Mouse (Mus musculus) embryonic fibroblast, embryonic 13.5 days (primary cell): ENCODE measurements at regions not wholly inside any gene's neighbourhood (a gene's known extent, or its start where the extent isn't known, plus 50 kb on each side); places are given as distances from the start of the nearest gene placed in this dataset.

Experiments
- H3K27ac ChIP-seq: 2 replicates; pipeline ENCODE4 v1.5.1; 2012; ENCODE audit warnings: low read length, control low read depth, inconsistent platforms; ENCODE audit not compliant: insufficient read depth
- H3K4me1 ChIP-seq: 2 replicates; pipeline ENCODE4 v1.6.1; 2011; ENCODE audit warnings: low read length; ENCODE audit not compliant: control insufficient read depth, insufficient read depth
- H3K4me3 ChIP-seq: 2 replicates; pipeline ENCODE4 v1.5.1; 2011; ENCODE audit warnings: mild to moderate bottlenecking, control low read depth, low read length; ENCODE audit not compliant: insufficient read depth
- CTCF ChIP-seq: IDR thresholded peaks from 2 replicates; pipeline ENCODE4 v1.5.1; 2011; ENCODE audit warnings: mild to moderate bottlenecking, control low read depth, low read length, moderate library complexity, borderline replicate concordance; ENCODE audit not compliant: insufficient read depth
- POLR2A ChIP-seq: IDR thresholded peaks from 2 replicates; pipeline ENCODE4 v1.6.1; 2011; ENCODE audit warnings: low read depth, mild to moderate bottlenecking, control low read depth, low read length, moderate library complexity

- TF ChIP-seq POLR2A (no peak), CTCF (no peak)
Measured at GRCm38 (mm10) chr7:116842894-116843293, 338.7 kb downstream of the Nucb2 start.

DNA sequence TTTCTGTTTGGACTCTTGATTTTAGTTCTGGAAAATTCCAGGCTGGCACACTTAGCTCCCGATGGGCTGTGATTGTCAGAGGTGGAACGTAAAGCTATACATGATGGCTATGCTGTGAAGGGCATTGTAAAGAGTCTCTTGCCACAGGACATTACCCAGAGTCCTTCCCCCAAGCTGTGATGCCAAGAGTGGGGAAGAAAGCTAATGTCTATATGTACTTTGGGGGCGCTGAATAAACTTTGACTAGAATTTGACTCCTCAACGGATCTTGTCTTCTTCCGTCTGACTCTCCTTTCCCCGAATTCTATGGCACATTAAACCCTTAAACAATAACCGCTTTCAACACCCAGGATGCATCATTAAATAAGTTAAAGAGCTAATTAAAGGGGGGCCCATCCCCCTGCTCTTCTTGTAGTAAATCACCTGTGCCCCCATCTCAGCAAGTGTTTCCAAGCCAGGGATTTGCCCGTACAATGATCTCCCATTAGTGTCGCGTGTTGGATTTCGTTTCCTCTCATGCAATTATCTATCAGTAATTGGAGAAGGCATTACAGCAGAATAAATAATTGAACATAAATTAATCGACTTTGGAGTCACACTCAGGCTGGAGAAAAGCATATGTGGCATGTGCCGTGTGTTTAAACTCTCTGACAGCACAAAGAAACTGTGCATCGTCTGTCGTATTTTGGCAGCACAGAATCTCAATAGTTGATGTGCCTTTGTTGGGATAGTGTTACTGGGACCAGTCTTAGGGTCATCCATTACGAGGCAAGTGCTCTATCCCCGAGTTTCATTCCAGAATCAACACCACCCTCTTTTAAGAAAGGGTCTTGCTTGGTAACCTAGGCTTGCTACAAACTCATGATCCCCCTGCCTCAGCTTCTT lies 343.9 kb downstream of the Nucb2 start:
- TF ChIP-seq POLR2A (no peak), CTCF (no peak)

More at GRCm38 (mm10) chr7:116842894-116843293, 338.7 kb downstream of the Nucb2 start:
- Histone ChIP-seq H3K27ac (no peak overlapping the region), H3K4me3 (no peak overlapping the region), H3K4me1 (no peaks in the 10 kb centered on the region)

DNA sequence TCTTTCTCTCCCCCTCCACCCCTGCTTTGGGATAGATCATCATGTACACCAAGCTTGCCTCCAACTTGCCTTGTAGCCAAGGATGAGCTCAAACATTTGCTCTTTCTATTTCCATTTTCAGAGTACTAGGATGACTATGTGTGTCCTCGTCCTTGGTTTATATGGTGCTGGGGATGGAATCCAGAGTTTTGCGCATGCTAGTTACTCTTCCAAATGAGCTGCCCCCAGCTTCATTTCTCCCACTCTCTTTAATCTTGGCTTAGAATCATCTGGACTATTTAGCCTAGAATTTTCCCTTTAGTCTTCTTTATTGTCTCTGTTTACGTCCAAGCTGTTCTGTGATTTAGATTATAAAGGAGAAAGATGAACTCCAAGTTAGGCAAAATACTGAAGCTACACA lies 349.2 kb downstream of the Nucb2 start:
- no peak for TF ChIP-seq POLR2A
- no peak for TF ChIP-seq CTCF
- H3K4me3 ChIP-seq = no peak overlapping the region
- H3K4me1 ChIP-seq = no peaks in the 10 kb centered on the region
- H3K27ac ChIP-seq = no peak overlapping the region

More for the DNA sequence above, 343.9 kb downstream of the Nucb2 start:
- no peak overlapping the region for H3K4me3 ChIP-seq
- no peak overlapping the region for H3K27ac ChIP-seq
- no peaks in the 10 kb centered on the region for H3K4me1 ChIP-seq

DNA sequence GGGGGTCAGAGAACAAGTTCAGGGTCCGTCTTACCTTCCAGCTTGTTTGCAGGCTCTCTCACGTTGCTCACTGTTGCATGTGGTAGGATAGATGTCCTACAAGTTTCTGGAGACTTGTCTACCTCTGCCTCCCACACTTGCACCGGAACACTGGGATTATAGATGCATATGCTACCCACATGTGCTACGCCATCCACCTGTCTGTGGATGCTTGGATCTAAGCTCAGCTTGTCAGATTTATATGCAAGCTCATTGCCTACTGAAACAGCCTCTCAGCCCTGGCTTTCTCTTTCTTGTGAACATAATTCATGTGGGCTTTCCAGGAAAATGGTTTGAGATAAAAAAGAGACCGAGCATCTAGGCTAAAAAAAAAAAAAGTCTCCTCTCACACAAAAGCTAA lies 353.0 kb downstream of the Nucb2 start:
- Histone ChIP-seq H3K4me1 (no peaks in the 10 kb centered on the region), H3K4me3 (no peak overlapping the region), H3K27ac (no peak overlapping the region)
- TF ChIP-seq POLR2A (no peak), CTCF (no peak)

- H3K4me3 ChIP-seq = no peak overlapping the region
- H3K27ac ChIP-seq = no peak overlapping the region
- TF ChIP-seq POLR2A (no peak), CTCF (no peak)
- no peaks in the 10 kb centered on the region for H3K4me1 ChIP-seq
Measured at GRCm38 (mm10) chr7:116857744-116858143, 353.6 kb downstream of the Nucb2 start.

GRCm38 (mm10) chr7:116882268-116882964 lies 378.2 kb downstream of the Nucb2 start:
- no peak overlapping the region for H3K27ac ChIP-seq

GRCm38 (mm10) chr7:116893846-116894245 lies 389.7 kb downstream of the Nucb2 start:
- Histone ChIP-seq H3K4me1 (no peaks in the 10 kb centered on the region), H3K4me3 (no peak overlapping the region), H3K27ac (no peak overlapping the region)
- TF ChIP-seq CTCF (no peak), POLR2A (no peak)

More at GRCm38 (mm10) chr7:116882268-116882964, 378.2 kb downstream of the Nucb2 start:
- H3K4me3 ChIP-seq = no peak overlapping the region
- H3K4me1 ChIP-seq = no peaks in the 10 kb centered on the region
- TF ChIP-seq POLR2A (no peak), CTCF (no peak)

DNA sequence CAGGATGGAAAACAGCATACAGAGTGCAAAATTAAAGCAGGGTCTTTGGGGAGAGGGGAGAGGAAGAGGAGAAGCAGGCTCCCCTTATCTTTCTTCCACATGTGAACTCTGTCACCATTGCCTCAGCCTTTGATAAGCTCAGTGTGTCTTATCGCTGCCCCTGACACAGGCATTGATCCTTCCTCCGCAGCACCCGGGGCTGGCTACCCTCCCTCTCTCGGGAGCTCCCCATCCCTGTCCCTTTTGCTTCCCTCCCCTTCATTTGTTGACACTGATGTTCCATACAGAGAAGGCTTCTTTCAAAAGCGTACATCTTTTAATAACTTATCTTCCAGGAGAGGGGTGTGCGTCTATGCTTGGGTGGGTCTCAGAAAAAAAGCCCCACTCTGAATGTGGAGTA lies 411.6 kb downstream of the Nucb2 start:
- H3K27ac ChIP-seq = no peak overlapping the region
- no peaks in the 10 kb centered on the region for H3K4me1 ChIP-seq
- no peak overlapping the region for H3K4me3 ChIP-seq
- TF ChIP-seq CTCF (no peak), POLR2A (no peak)

DNA sequence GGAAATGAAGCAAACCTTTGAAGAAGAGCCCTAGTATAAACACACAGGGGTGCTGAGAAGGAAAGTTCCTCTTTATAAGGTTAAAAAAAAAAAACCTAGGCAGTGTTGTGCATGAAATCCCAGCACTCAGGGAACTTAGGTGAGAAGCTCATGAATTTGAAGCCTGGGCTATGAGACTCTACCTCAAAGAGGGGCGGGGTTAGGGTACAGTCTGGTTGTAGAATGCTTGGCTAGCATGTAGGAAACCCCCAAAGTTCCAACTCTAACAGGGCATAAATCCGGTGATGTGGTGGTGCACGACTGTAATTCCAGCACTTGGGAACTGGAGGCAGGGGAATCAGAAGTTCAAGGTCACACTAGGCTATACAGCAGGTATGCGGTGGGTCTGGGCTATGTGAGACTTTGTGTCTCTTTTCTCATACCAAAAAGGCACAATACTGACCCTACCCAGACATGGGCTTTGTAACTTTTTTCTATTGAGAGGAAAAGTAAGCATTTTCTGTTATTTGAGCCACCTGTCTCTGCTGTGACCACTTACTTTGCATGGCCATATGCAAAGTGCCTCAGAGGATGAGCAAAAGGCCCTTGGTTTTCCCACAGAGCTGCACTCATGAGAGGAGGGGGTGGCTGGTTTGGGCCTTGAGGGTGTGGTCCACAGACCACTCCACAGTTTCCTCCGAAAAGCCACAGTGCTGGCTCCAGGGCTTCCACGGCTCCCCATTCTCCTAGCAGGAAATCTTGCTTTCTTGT lies 413.9 kb downstream of the Nucb2 start:
- no peak overlapping the region for H3K4me3 ChIP-seq
- no peaks in the 10 kb centered on the region for H3K4me1 ChIP-seq
- H3K27ac ChIP-seq = no peak overlapping the region
- TF ChIP-seq POLR2A (no peak), CTCF (no peak)

DNA sequence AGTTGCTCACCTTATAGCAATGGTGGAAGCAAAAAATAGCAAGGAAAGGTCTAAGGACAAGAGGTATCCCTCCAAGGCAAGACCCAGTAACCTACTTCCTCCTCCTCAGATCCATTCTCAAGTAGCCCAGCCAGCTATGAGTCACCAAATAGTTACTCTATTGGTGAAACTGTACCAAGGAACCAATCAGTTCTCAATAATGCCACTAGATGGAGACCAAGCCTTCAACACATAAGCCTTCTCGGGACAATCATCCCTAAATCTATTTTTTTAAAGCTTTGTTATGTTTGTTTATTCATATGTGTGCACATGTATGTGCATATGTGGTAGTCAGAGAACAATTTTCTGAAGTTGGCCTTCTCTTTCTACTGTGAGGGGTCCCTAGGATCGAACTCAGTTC lies 434.3 kb upstream of the Xylt1 start:
- TF ChIP-seq CTCF (no peak), POLR2A (no peak)

More for the DNA sequence above, 434.3 kb upstream of the Xylt1 start:
- Histone ChIP-seq H3K4me3 (no peak overlapping the region), H3K27ac (no peak overlapping the region), H3K4me1 (no peaks in the 10 kb centered on the region)
